Mouse (Mus musculus): ENCODE results near the gene Cyth3. TPM values are rescaled to one million over a fixed set of nuclear protein-coding genes. Genes with fewer than 3 reads are reported as not detected.

The Cyth3 gene
- polyA plus RNA-seq, 1 experiment, result 12.3 TPM

DNA sequence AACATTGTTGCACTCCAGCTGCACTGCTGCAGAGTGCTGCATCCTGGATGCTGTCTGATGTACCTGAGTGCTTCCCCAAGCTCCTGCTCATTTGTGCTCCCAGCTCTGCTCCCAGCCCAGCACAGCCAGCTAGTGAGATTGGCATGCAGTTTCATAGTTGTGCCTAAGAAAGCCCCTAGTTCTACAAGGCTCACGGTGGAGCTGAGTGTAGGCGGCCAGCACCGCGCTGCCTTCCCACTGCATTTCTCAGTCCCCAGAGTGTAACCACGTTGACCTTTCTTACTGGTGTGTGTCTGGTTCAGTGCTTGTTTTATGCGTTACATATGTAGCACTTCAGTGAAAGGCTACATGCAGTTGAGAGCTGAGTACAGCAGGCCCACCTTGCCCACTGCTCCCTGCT, 61.4 kb downstream of the Cyth3 start:
- peak overlapping the region; percentile 15; the same call in 1 of the 2 replicates for H3K27ac ChIP-seq (ENCODE audit: insufficient read depth, low read length)
- H3K4me1 ChIP-seq (ENCODE audit: control insufficient read depth, insufficient read depth, insufficient read length), result peaks cover 3% of the 10 kb centered on the region; the same call in 1 of the 2 replicates
- no peak overlapping the region for H3K4me3 ChIP-seq (ENCODE audit: extremely low read depth, insufficient read depth, insufficient read length)
- DNase-seq (ENCODE audit: low read depth in 1 of 2, low spot score in 2 of 2), result no peak
- TF ChIP-seq POLR2A (IDR thresholded peaks at IDR 0.05; ENCODE audit: low read depth, low read length), result no peak
- no peak for TF ChIP-seq CTCF (IDR thresholded peaks at IDR 0.05; ENCODE audit: extremely low read depth, insufficient read depth, insufficient read length, insufficient replicate concordance)
- WGBS, result 64% methylated on average over 6 of the region's 6 CpGs
- no peaks in the 10 kb centered on the region for H3K36me3 ChIP-seq (ENCODE audit: control insufficient read depth, insufficient read depth, low read length)
- H3K27me3 ChIP-seq (ENCODE audit: control insufficient read depth, insufficient read depth, low read length), result no peaks in the 10 kb centered on the region

DNA sequence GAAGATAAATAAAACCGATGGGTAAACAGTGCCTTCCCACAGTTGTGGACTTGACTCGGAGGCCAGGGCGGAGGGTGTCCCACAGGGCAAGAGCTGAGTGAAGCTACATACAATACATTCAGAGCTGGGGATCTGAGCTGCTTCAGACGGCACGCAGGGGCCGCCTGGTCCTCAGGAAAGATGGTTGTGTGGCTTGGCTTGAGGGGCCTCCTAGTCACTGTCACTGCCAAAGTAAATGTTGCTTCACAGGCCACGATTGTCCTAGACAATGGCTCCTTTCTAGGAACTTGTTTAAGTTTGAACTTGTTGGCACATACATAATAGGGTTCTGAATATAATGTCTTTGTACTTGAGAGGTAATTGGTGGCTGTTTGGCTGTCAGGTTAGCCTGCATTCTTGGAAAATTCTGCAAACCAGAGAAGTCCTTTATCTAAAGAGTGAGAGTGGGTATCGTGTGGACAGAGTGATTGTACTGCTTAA, 62.7 kb downstream of the Cyth3 start:
- TF ChIP-seq CTCF (IDR thresholded peaks at IDR 0.05; ENCODE audit: extremely low read depth, insufficient read depth, insufficient read length, insufficient replicate concordance) (no peak), POLR2A (IDR thresholded peaks at IDR 0.05; ENCODE audit: low read depth, low read length) (no peak)
- 95% methylated on average over 8 of the region's 8 CpGs for WGBS
- H3K27me3 ChIP-seq (ENCODE audit: control insufficient read depth, insufficient read depth, low read length), result no peaks in the 10 kb centered on the region
- no peak for DNase-seq (ENCODE audit: low read depth in 1 of 2, low spot score in 2 of 2)
- H3K36me3 ChIP-seq (ENCODE audit: control insufficient read depth, insufficient read depth, low read length), result no peaks in the 10 kb centered on the region
- H3K4me3 ChIP-seq (ENCODE audit: extremely low read depth, insufficient read depth, insufficient read length), result no peak overlapping the region
- no peak overlapping the region for H3K27ac ChIP-seq (ENCODE audit: insufficient read depth, low read length)
- no peaks in the 10 kb centered on the region; the same call in 1 of the 2 replicates for H3K4me1 ChIP-seq (ENCODE audit: control insufficient read depth, insufficient read depth, insufficient read length)

DNA sequence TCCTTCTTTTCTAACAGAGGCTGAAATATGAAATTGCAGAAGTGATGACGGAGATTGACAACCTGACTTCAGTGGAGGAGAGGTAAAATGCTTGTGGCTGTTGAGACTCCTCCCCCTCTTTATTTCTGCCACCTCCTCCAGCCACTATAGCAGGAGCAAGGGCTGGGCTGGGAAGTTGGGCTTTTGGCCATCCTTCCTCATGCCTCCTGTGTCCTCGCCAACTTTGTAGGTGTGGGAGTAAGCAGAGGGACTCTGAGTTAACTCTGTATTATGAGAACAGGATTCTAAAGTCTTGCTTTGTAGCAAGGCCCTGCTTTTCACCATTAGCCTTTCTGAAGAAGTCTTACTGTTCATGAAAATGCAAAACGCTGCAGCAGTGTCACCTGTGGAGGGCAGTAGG, 64.2 kb downstream of the Cyth3 start:
- WGBS, result 95% methylated on average over 3 of the region's 3 CpGs
- Histone ChIP-seq H3K27ac (ENCODE audit: insufficient read depth, low read length) (no peak overlapping the region), H3K27me3 (ENCODE audit: control insufficient read depth, insufficient read depth, low read length) (no peaks in the 10 kb centered on the region), H3K4me3 (ENCODE audit: extremely low read depth, insufficient read depth, insufficient read length) (no peak overlapping the region), H3K36me3 (ENCODE audit: control insufficient read depth, insufficient read depth, low read length) (no peaks in the 10 kb centered on the region), H3K4me1 (ENCODE audit: control insufficient read depth, insufficient read depth, insufficient read length) (no peaks in the 10 kb centered on the region)
- TF ChIP-seq CTCF (IDR thresholded peaks at IDR 0.05; ENCODE audit: extremely low read depth, insufficient read depth, insufficient read length, insufficient replicate concordance), result no peak
- TF ChIP-seq POLR2A (IDR thresholded peaks at IDR 0.05; ENCODE audit: low read depth, low read length), result no peak
- DNase-seq (ENCODE audit: low read depth in 1 of 2, low spot score in 2 of 2), result no peak

DNA sequence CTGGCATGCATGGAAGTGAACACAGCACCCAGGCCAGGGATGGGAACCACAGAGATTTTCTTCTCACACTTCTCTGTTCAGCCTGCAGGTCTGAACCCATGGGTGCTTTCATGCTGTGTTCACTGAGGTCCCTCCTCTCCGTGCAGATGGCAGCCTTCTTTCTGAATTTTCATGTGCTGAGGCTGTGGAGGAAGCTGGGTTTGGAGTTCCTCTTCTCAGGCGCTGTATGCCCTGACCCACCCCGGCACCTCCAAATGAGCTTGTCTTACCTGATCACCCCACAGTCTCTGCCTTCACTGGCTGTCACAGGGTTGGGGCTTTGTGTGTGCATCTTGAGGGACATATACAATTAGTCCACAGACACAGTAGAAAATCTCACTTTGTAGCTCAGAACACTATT, 65.3 kb downstream of the Cyth3 start:
- Histone ChIP-seq H3K27ac (ENCODE audit: insufficient read depth, low read length) (no peak overlapping the region), H3K27me3 (ENCODE audit: control insufficient read depth, insufficient read depth, low read length) (no peaks in the 10 kb centered on the region), H3K4me1 (ENCODE audit: control insufficient read depth, insufficient read depth, insufficient read length) (no peaks in the 10 kb centered on the region), H3K4me3 (ENCODE audit: extremely low read depth, insufficient read depth, insufficient read length) (no peak overlapping the region), H3K36me3 (ENCODE audit: control insufficient read depth, insufficient read depth, low read length) (peaks cover 1% of the 10 kb centered on the region; the same call in 1 of the 2 replicates)
- WGBS, result 41% methylated on average over 3 of the region's 3 CpGs
- TF ChIP-seq POLR2A (IDR thresholded peaks at IDR 0.05; ENCODE audit: low read depth, low read length), result no peak
- TF ChIP-seq CTCF (IDR thresholded peaks at IDR 0.05; ENCODE audit: extremely low read depth, insufficient read depth, insufficient read length, insufficient replicate concordance), result no peak
- DNase-seq (ENCODE audit: low read depth in 1 of 2, low spot score in 2 of 2), result no peak

GRCm38 (mm10) chr5:143690392-143690791, 68.1 kb downstream of the Cyth3 start:
- DNase-seq (ENCODE audit: low read depth in 1 of 2, low spot score in 2 of 2), result no peak
- 93% methylated on average over 9 of the region's 9 CpGs for WGBS
- Histone ChIP-seq H3K4me1 (ENCODE audit: control insufficient read depth, insufficient read depth, insufficient read length) (no peaks in the 10 kb centered on the region), H3K27me3 (ENCODE audit: control insufficient read depth, insufficient read depth, low read length) (no peaks in the 10 kb centered on the region), H3K4me3 (ENCODE audit: extremely low read depth, insufficient read depth, insufficient read length) (no peak overlapping the region), H3K27ac (ENCODE audit: insufficient read depth, low read length) (no peak overlapping the region), H3K36me3 (ENCODE audit: control insufficient read depth, insufficient read depth, low read length) (peaks cover 1% of the 10 kb centered on the region; the same call in 1 of the 2 replicates)
- TF ChIP-seq POLR2A (IDR thresholded peaks at IDR 0.05; ENCODE audit: low read depth, low read length), result no peak
- no peak for TF ChIP-seq CTCF (IDR thresholded peaks at IDR 0.05; ENCODE audit: extremely low read depth, insufficient read depth, insufficient read length, insufficient replicate concordance)

DNA sequence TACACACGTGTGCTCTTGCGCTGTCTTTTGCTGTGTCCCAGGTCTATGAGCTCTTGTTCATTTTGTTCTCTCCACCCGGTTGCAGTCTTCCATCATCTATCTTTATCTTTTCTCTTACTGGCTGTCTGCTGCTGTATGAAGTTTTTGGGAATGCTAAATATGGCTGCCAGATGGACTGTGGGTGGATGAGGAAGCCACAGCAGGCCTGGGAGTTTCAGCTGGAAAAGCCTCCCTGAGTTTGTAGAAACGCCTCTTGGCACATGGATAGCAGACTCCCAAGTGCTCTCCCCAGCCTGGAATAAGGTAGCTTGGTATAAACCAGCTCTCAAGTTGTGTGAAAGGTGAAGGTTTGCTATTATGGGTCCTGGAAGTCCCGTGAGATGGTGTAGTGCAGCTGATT, 68.7 kb downstream of the Cyth3 start:
- Histone ChIP-seq H3K27me3 (ENCODE audit: control insufficient read depth, insufficient read depth, low read length) (no peaks in the 10 kb centered on the region), H3K36me3 (ENCODE audit: control insufficient read depth, insufficient read depth, low read length) (peaks cover 1% of the 10 kb centered on the region; the same call in 1 of the 2 replicates), H3K4me3 (ENCODE audit: extremely low read depth, insufficient read depth, insufficient read length) (no peak overlapping the region), H3K4me1 (ENCODE audit: control insufficient read depth, insufficient read depth, insufficient read length) (no peaks in the 10 kb centered on the region), H3K27ac (ENCODE audit: insufficient read depth, low read length) (no peak overlapping the region)
- TF ChIP-seq CTCF (IDR thresholded peaks at IDR 0.05; ENCODE audit: extremely low read depth, insufficient read depth, insufficient read length, insufficient replicate concordance) (no peak), POLR2A (IDR thresholded peaks at IDR 0.05; ENCODE audit: low read depth, low read length) (no peak)
- WGBS, result 91% methylated on average over 5 of the region's 5 CpGs
- DNase-seq (ENCODE audit: low read depth in 1 of 2, low spot score in 2 of 2), result no peak

DNA sequence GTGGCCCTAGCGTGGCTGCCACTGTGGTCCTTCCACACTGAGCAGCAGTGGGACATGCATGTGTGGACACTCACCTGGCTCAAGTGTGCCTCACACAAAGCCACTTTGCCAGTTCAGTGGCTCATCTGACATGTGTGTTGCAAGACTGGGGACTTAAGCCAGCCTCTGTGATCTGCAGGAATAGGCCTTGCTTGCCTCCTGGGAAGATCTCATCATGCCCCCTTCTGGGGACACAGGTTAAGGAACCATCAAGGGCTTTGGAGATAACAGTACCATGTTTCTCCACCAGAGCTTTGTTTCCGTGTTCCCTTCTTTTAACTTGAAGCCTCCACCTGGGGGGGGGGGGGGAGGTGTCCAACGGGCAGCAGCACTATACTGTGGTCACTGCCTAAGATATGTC, 74.1 kb downstream of the Cyth3 start:
- H3K27me3 ChIP-seq (ENCODE audit: control insufficient read depth, insufficient read depth, low read length), result no peaks in the 10 kb centered on the region
- 39% methylated on average over 3 of the region's 3 CpGs for WGBS

More for the DNA sequence above, 74.1 kb downstream of the Cyth3 start:
- DNase-seq (ENCODE audit: low read depth in 1 of 2, low spot score in 2 of 2), result no peak
- Histone ChIP-seq H3K27ac (ENCODE audit: insufficient read depth, low read length) (no peak overlapping the region), H3K4me1 (ENCODE audit: control insufficient read depth, insufficient read depth, insufficient read length) (no peaks in the 10 kb centered on the region), H3K36me3 (ENCODE audit: control insufficient read depth, insufficient read depth, low read length) (peaks cover 1% of the 10 kb centered on the region; the same call in 1 of the 2 replicates), H3K4me3 (ENCODE audit: extremely low read depth, insufficient read depth, insufficient read length) (no peak overlapping the region)
- TF ChIP-seq POLR2A (IDR thresholded peaks at IDR 0.05; ENCODE audit: low read depth, low read length) (no peak), CTCF (IDR thresholded peaks at IDR 0.05; ENCODE audit: extremely low read depth, insufficient read depth, insufficient read length, insufficient replicate concordance) (no peak)

All from spleen, adult 2 months (tissue).